Mouse (Mus musculus): Measurements from ENCODE around the gene Pdzd4.

The Pdzd4 gene

DNA sequence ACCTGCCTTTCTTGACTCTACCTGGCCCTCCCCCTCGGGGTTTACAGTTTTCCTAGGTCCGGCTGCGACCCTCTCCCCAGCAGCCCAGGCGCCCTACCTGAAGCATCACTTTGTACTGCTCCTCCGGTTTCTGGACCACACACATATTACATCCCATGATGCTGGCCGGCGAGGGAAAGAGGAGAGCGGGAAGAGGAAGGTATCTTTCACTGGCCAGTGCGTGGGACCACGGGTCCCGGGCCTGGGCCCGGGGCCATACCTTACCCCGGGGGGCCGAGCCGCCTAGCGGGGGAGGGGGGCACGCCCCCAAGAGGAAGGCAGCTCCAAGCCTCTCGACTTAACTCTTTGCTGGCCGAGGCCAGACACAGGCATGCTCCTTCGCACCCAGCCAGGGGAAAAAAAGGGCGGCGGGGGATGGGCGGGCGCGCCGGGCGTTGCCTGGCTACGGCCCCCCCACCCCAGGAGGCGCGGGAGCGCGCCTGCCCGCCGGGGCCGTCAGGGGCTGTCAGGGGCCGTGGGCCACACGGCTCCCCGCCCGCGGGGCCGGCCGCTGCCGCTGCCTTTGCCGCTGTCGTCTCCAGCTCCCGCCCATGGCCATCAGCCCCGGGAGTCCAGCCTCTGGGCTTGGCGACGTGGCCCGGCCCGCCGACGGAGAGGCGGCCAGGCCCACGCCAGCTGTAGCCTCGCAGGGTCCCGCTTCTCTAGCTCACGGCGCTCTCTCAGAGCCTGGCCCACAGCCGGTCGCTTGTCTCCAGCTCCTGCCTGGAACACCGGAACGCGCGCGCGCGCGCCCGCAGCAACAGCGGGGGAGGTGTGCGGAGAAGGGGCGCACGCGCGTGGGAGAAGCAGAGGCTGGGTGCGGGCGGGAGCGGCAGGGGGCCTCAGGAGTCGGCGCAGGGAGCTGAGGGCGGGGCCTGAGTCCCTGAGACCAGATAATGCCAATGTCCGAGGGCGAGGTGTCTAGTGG is at the start of gene Pdzd4:
Gene Pdzd4 (minus strand): TSS at position 785 of the 967 bp plus-strand sequence.
- DNase-seq = peak; percentile 73

DNA sequence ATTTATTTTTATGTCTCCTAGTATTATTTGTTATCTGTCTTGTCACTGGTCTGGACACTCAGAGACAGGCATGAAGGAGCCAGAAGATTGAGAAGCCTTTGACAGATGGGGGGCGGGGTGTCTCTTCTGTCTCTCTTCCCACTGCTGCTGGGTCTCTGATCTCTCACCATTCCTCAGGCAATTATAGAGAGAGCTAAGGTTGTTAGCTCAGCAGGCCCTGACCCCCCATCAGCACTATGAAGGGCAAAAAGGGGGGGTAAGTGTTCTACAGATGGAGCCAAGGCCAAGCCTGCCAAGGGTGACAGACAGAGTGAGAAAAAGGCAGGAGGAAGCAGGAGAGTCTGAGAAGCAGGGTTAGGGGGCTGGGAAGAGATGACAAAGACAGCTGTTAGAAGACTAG is 47.2 kb upstream of the Pdzd4 start:
- DNase-seq = no peak

GRCm38 (mm10) chrX:73871474-73871873 is 46.7 kb upstream of the Pdzd4 start:
- no peak for DNase-seq

DNA sequence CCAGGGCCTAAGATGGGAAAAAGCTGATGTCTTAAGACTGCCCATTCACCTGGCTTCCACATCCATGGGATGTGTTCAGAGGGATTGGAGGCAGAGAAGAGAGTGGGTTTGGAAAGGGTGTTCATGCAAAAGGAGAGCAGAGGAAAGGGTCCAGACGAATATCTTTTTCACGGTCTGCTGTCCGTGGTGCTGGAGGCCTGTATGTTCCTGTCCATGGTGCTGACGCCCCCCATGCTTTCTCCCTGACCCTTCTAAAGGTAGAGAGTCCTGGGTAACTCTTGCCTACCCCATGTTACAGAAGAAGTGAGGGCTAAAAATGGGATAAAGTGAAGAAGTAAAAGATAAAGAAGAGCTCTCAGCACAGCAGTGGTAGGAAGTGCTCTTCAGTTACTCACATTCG is 44.6 kb upstream of the Pdzd4 start:
- peak; percentile 44 for DNase-seq

DNA sequence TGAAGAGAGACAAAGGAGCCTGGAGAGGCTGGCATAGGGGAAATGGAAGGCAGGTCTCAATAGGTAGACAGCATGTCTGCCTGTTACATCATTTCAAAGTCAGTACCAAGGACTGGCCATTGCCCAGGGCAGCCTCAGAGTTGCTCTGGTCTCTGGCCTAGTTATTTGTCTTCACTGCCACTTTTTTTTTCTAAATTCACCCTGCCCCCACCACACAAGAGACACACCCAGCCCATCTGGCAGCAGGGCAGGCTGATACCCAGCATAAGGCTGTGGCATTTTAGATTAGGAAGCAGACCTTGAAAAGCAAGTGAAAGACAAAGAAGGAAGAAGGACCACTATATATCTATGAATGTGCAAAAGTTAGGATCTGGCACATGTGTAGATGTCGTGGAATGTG is 43.1 kb upstream of the Pdzd4 start:
- no peak for DNase-seq

- peak; percentile 11 for DNase-seq
Observed at GRCm38 (mm10) chrX:73867256-73867655, 42.5 kb upstream of the Pdzd4 start.

- DNase-seq = peak; percentile 70
Observed at GRCm38 (mm10) chrX:73864692-73865091, 39.9 kb upstream of the Pdzd4 start.

GRCm38 (mm10) chrX:73855087-73855408 is 30.3 kb upstream of the Pdzd4 start:
- no peak for DNase-seq

- DNase-seq = no peak
Observed at GRCm38 (mm10) chrX:73854326-73855086, 29.7 kb upstream of the Pdzd4 start.

- no peak for DNase-seq
Observed at GRCm38 (mm10) chrX:73836691-73837090, 11.9 kb upstream of the Pdzd4 start.

- DNase-seq = no peak
Observed at GRCm38 (mm10) chrX:73835731-73836130, 11.0 kb upstream of the Pdzd4 start.

DNA sequence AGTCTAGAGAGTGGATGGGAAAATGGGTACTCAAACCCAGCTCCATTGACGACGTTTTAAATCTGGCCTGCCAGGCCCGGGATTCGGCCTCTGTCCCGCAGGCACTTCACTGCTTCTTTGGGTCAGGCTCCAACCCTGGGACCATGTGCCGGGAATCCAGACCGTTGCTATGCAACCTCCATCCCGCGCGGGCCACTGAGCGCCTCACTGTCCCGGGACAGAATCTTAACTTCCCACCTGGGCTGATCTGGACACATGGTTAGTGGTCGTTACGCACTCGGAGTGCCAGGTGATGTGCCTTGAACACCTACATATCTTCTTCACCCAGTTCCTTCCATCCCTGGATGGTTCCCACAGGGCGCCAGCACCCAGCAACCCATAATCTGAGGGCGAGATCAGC is 1.0 kb downstream of the Pdzd4 start:
- DNase-seq = peak; percentile 16

- no peak for DNase-seq
Observed at GRCm38 (mm10) chrX:73816596-73817314, 8.0 kb downstream of the Pdzd4 start.

GRCm38 (mm10) chrX:73815072-73815471 is 9.7 kb downstream of the Pdzd4 start:
- DNase-seq = peak; percentile 71

- peak; percentile 19 for DNase-seq
Observed at GRCm38 (mm10) chrX:73805814-73806213, 19.0 kb downstream of the Pdzd4 start.

GRCm38 (mm10) chrX:73798502-73798901 is 26.3 kb downstream of the Pdzd4 start:
- DNase-seq = peak; percentile 72

DNA sequence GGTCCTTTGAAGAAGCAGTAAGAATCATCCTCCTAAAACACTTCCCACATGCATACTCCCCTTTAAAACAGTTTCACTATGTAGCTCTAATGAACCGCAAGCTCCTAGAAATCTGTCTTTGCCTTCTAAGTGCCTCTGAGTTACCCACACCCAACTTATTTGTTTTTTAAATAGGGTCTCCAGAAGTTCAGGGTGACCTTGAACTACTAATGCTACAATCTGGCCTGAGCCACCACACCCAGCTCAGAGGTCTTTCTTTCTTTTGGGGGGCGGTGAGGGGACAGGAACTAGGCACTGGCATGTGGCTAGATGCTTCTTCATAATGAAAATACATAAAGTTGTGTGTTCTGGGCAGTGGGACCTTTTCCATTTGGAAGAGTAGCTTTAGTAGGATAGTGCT is 27.3 kb downstream of the Pdzd4 start:
- no peak for DNase-seq

DNA sequence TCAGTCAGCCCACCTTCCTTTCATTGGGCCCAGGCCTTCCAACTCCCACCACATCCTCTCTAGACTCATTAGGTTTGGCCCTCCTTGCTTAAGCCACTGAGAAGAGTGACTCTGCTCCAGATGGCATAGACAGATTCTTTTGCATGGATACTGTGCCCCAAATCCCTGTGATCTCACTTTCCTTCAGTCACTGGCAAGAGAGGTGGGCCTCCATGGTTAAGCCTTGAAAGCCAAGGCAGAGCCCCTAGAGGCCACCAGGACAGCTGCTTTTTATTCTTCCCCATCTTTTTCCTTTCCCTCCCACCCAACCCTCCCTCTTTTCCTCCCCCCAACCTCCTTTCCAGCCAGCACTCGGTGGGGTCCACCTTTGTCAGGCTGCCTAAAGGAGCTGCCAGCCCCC is 31.3 kb downstream of the Pdzd4 start:
- DNase-seq = no peak

- no peak for DNase-seq
Observed at GRCm38 (mm10) chrX:73793039-73793438, 31.7 kb downstream of the Pdzd4 start.

DNA sequence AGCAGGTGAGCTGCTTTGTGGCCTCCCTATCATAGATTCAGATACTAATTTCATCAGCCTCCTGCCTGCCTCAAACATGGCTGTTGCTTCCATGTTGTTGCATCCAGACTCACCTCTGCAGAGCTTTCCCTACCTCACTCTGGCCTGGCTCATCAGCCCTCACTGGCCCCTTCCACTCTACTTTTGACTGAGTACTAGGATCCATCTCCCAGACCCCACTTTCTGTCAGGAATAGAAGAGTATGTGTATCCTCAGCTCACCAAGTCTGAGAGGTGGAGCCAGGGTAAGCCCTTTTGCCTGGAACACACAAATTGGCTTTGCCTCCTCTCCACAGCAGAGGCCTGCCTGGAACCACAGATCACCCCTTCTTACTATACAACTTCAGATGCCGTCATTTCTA is 36.3 kb downstream of the Pdzd4 start:
- DNase-seq = no peak

DNA sequence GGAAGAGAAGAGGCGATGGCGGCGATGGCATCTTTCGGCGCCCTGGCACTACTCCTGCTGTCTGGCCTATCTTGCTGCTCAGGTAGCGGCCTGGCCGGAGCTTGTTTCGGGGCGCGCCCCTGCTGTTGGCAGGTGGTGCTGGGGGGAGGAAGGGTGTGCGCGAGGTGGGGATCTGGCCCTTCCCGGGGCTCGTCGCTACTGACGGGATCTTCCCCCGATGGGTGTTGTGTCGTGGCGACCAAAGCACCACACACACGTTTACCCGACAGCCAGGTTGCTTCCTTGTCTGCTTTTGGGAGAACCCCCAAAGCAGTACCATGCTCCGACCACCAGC is 37.6 kb downstream of the Pdzd4 start:
- no peak for DNase-seq

GRCm38 (mm10) chrX:73786364-73787224 is 38.2 kb downstream of the Pdzd4 start, which contains the start of the genes Idh3g and Ssr4:
Gene Idh3g (minus strand): TSS chrX:73786897.
Gene Ssr4 (plus strand): TSS chrX:73787028.
- DNase-seq = peak; percentile 94

Measured in embryo, embryonic 11 days (tissue).